Mouse (Mus musculus) kidney, adult 2 months (tissue): ENCODE measurements around the gene Grm1.

Experiments used
- CTCF ChIP-seq: fragments of 200-500 bp; conservative IDR thresholded peaks from 2 replicates; pipeline ENCODE4 v1.5.1; 2011; ENCODE audit warnings: low read depth, mild to moderate bottlenecking, control low read depth, low read length, moderate library complexity, mixed read lengths; ENCODE audit not compliant: insufficient read depth, insufficient read length
- POLR2A ChIP-seq: fragments of 200-500 bp; IDR thresholded peaks from one replicate; pipeline ENCODE4 v1.6.1; 2011; ENCODE audit warnings: low read depth, low read length, control low read depth

DNA sequence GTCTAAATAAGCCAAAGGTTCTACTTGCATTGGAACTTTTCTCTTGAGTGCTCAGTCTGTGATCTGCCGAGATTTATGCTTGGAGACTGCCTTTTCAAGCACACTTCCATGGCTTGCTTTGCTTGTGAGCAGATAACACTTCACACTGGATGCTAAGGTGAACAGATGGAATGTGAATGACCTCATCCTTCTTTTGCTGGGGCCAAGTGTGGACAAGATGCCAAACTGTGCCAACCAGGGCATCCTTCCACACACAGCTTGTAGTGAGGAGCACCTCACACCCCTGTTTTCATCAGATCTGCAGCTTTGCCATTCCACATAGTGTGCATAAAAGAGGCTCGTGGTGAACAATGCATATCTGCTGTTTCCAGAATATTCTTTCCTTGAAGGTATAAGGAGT, 371.3 kb downstream of the Grm1 start:
- no peak for TF ChIP-seq CTCF
- no peak for TF ChIP-seq POLR2A
